Mouse (Mus musculus) embryonic fibroblast, embryonic 13.5 days (primary cell): ENCODE data around the gene Capn8.

Source experiments
- CTCF ChIP-seq: IDR thresholded peaks from 2 replicates; pipeline ENCODE4 v1.5.1; 2011; ENCODE audit warnings: mild to moderate bottlenecking, control low read depth, low read length, moderate library complexity, borderline replicate concordance; ENCODE audit not compliant: insufficient read depth
- POLR2A ChIP-seq: IDR thresholded peaks from 2 replicates; pipeline ENCODE4 v1.6.1; 2011; ENCODE audit warnings: low read depth, mild to moderate bottlenecking, control low read depth, low read length, moderate library complexity

DNA sequence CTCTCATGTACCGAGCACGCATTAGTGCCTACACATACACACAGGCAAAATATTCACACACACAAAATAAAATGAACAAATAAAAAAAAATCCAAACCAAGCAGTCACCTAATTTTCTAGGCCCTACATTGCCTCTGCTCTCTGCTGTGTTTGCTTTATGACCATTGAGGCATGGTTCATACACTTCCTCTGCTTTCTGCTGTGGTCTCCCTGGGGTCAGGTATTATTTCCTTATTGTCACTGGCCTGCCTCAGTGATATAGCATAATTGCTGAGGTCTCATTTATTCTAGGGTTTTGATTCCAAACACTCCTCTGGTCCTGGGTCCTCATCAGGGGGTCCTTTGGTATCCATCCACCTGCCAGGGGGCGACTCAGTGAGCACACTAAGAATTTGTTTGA lies 39.2 kb upstream of the Capn8 start:
- no peak for TF ChIP-seq POLR2A
- no peak for TF ChIP-seq CTCF
